Mouse (Mus musculus): Measurements from ENCODE around the gene Krt14. TPM values are rescaled to one million over a fixed set of nuclear protein-coding genes. Genes with fewer than 3 reads are reported as not detected.

The Krt14 gene
- polyA plus RNA-seq, 1 experiment, result 0.11 TPM

- no peak for DNase-seq
- Histone ChIP-seq H3K27ac (ENCODE audit: insufficient read depth, low read length) (no peak overlapping the region), H3K27me3 (ENCODE audit: control insufficient read depth, insufficient read depth, low read length) (no peaks in the 10 kb centered on the region), H3K4me3 (replicated peaks; ENCODE audit: insufficient read depth, low read depth, low read length) (no peak overlapping the region), H3K4me1 (ENCODE audit: control insufficient read depth, insufficient read depth, low read length) (no peaks in the 10 kb centered on the region; the same call in 1 of the 2 replicates)
- 71% methylated on average over 7 of the region's 7 CpGs for WGBS
- TF ChIP-seq POLR2A (IDR thresholded peaks at IDR 0.05; ENCODE audit: borderline replicate concordance, insufficient read depth, low read length), result no peak
- TF ChIP-seq CTCF (IDR thresholded peaks at IDR 0.05; ENCODE audit: borderline replicate concordance, insufficient read depth, low read depth, low read length), result no peak
Measured at GRCm38 (mm10) chr11:100181725-100182124, 25.6 kb downstream of the Krt14 start.

- WGBS, result 75% methylated on average over 3 of the region's 3 CpGs
Measured at GRCm38 (mm10) chr11:100179260-100179659, 28.1 kb downstream of the Krt14 start.

GRCm38 (mm10) chr11:100178307-100178706 is 29.0 kb downstream of the Krt14 start:
- no peak overlapping the region for H3K4me3 ChIP-seq (replicated peaks; ENCODE audit: insufficient read depth, low read depth, low read length)
- H3K27me3 ChIP-seq (ENCODE audit: control insufficient read depth, insufficient read depth, low read length), result no peaks in the 10 kb centered on the region
- TF ChIP-seq CTCF (IDR thresholded peaks at IDR 0.05; ENCODE audit: borderline replicate concordance, insufficient read depth, low read depth, low read length) (no peak), POLR2A (IDR thresholded peaks at IDR 0.05; ENCODE audit: borderline replicate concordance, insufficient read depth, low read length) (no peak)
- H3K27ac ChIP-seq (ENCODE audit: insufficient read depth, low read length), result no peak overlapping the region
- WGBS, result 38% methylated on average over 5 of the region's 5 CpGs
- no peak for DNase-seq
- H3K4me1 ChIP-seq (ENCODE audit: control insufficient read depth, insufficient read depth, low read length), result no peaks in the 10 kb centered on the region

More at GRCm38 (mm10) chr11:100179260-100179659, 28.1 kb downstream of the Krt14 start:
- no peaks in the 10 kb centered on the region for H3K27me3 ChIP-seq (ENCODE audit: control insufficient read depth, insufficient read depth, low read length)
- no peak overlapping the region for H3K27ac ChIP-seq (ENCODE audit: insufficient read depth, low read length)
- H3K4me1 ChIP-seq (ENCODE audit: control insufficient read depth, insufficient read depth, low read length), result no peaks in the 10 kb centered on the region
- no peak for DNase-seq
- TF ChIP-seq CTCF (IDR thresholded peaks at IDR 0.05; ENCODE audit: borderline replicate concordance, insufficient read depth, low read depth, low read length) (no peak), POLR2A (IDR thresholded peaks at IDR 0.05; ENCODE audit: borderline replicate concordance, insufficient read depth, low read length) (no peak)
- no peak overlapping the region for H3K4me3 ChIP-seq (replicated peaks; ENCODE audit: insufficient read depth, low read depth, low read length)

- WGBS, result 86% methylated on average over 9 of the region's 9 CpGs
- Histone ChIP-seq H3K4me1 (ENCODE audit: control insufficient read depth, insufficient read depth, low read length) (no peaks in the 10 kb centered on the region), H3K27me3 (ENCODE audit: control insufficient read depth, insufficient read depth, low read length) (no peaks in the 10 kb centered on the region), H3K27ac (ENCODE audit: insufficient read depth, low read length) (no peak overlapping the region), H3K4me3 (replicated peaks; ENCODE audit: insufficient read depth, low read depth, low read length) (no peak overlapping the region)
- no peak for TF ChIP-seq POLR2A (IDR thresholded peaks at IDR 0.05; ENCODE audit: borderline replicate concordance, insufficient read depth, low read length)
- TF ChIP-seq CTCF (IDR thresholded peaks at IDR 0.05; ENCODE audit: borderline replicate concordance, insufficient read depth, low read depth, low read length), result no peak
- DNase-seq, result no peak
Measured at GRCm38 (mm10) chr11:100176791-100177190, 30.6 kb downstream of the Krt14 start.

- peak; percentile 17 to 46 for DNase-seq
- peak; percentile 82 for TF ChIP-seq CTCF (IDR thresholded peaks at IDR 0.05; ENCODE audit: borderline replicate concordance, insufficient read depth, low read depth, low read length)
- no peak for TF ChIP-seq POLR2A (IDR thresholded peaks at IDR 0.05; ENCODE audit: borderline replicate concordance, insufficient read depth, low read length)
- no peak overlapping the region for H3K4me3 ChIP-seq (replicated peaks; ENCODE audit: insufficient read depth, low read depth, low read length)
- H3K27ac ChIP-seq (ENCODE audit: insufficient read depth, low read length), result no peak overlapping the region
- 31% methylated on average over 14 of the region's 14 CpGs for WGBS
- H3K4me1 ChIP-seq (ENCODE audit: control insufficient read depth, insufficient read depth, low read length), result no peaks in the 10 kb centered on the region
- H3K27me3 ChIP-seq (ENCODE audit: control insufficient read depth, insufficient read depth, low read length), result no peaks in the 10 kb centered on the region
Measured at GRCm38 (mm10) chr11:100168765-100169762, 38.3 kb downstream of the Krt14 start.

- no peak for DNase-seq
- no peak for TF ChIP-seq CTCF (IDR thresholded peaks at IDR 0.05; ENCODE audit: borderline replicate concordance, insufficient read depth, low read depth, low read length)
- no peak for TF ChIP-seq POLR2A (IDR thresholded peaks at IDR 0.05; ENCODE audit: borderline replicate concordance, insufficient read depth, low read length)
Measured at GRCm38 (mm10) chr11:100168071-100168470, 39.3 kb downstream of the Krt14 start.

GRCm38 (mm10) chr11:100164392-100164791 is 43.0 kb downstream of the Krt14 start:
- H3K4me3 ChIP-seq (replicated peaks; ENCODE audit: insufficient read depth, low read depth, low read length), result no peak overlapping the region
- H3K27me3 ChIP-seq (ENCODE audit: control insufficient read depth, insufficient read depth, low read length), result no peaks in the 10 kb centered on the region
- TF ChIP-seq CTCF (IDR thresholded peaks at IDR 0.05; ENCODE audit: borderline replicate concordance, insufficient read depth, low read depth, low read length) (no peak), POLR2A (IDR thresholded peaks at IDR 0.05; ENCODE audit: borderline replicate concordance, insufficient read depth, low read length) (no peak)
- no peak overlapping the region for H3K27ac ChIP-seq (ENCODE audit: insufficient read depth, low read length)
- H3K4me1 ChIP-seq (ENCODE audit: control insufficient read depth, insufficient read depth, low read length), result no peaks in the 10 kb centered on the region
- no peak for DNase-seq
- 62% methylated on average over 7 of the region's 7 CpGs for WGBS

More at GRCm38 (mm10) chr11:100168071-100168470, 39.3 kb downstream of the Krt14 start:
- Histone ChIP-seq H3K4me3 (replicated peaks; ENCODE audit: insufficient read depth, low read depth, low read length) (no peak overlapping the region), H3K4me1 (ENCODE audit: control insufficient read depth, insufficient read depth, low read length) (no peaks in the 10 kb centered on the region), H3K27me3 (ENCODE audit: control insufficient read depth, insufficient read depth, low read length) (no peaks in the 10 kb centered on the region), H3K27ac (ENCODE audit: insufficient read depth, low read length) (no peak overlapping the region)
- 82% methylated on average over 8 of the region's 8 CpGs for WGBS

Data from cerebellum, adult 2 months (tissue).